Mouse (Mus musculus) bone marrow macrophage, adult 2 months (primary cell): ENCODE measurements at regions not wholly inside any gene's neighbourhood (a gene's known extent, or its start where the extent isn't known, plus 50 kb on each side); places are given as distances from the start of the nearest gene placed in this dataset.
A peak's percentile ranks its signal among the peaks of the same experiment; 100 is the strongest.

Experiments
- H3K27ac ChIP-seq: 2 replicates; pipeline ENCODE4 v1.5.1; 2012; ENCODE audit warnings: low read depth, low read length; ENCODE audit not compliant: insufficient read depth
- H3K4me1 ChIP-seq: 2 replicates; pipeline ENCODE4 v1.6.1; 2012; ENCODE audit warnings: low read length; ENCODE audit not compliant: control insufficient read depth, insufficient read depth
- H3K4me3 ChIP-seq: 2 replicates; pipeline ENCODE4 v1.5.1; 2012; ENCODE audit warnings: mild to moderate bottlenecking, low read length, moderate library complexity; ENCODE audit not compliant: insufficient read depth
- CTCF ChIP-seq: IDR thresholded peaks from 2 replicates; pipeline ENCODE4 v1.5.1; 2012; ENCODE audit warnings: low read depth, mild to moderate bottlenecking, low read length, moderate library complexity
- POLR2A ChIP-seq: IDR thresholded peaks from 2 replicates; pipeline ENCODE4 v1.6.1; 2012; ENCODE audit warnings: mild to moderate bottlenecking, low read depth, low read length, borderline replicate concordance

GRCm38 (mm10) chr2:30676833-30677459 is 82.1 kb downstream of the Cstad start:
- peaks cover 17% of the 10 kb centered on the region for H3K4me1 ChIP-seq
- H3K4me3 ChIP-seq, result peak overlapping the region; percentile 38
- H3K27ac ChIP-seq, result no peak overlapping the region
- no peak for TF ChIP-seq CTCF

- Histone ChIP-seq H3K27ac (no peak overlapping the region), H3K4me1 (peaks cover 17% of the 10 kb centered on the region), H3K4me3 (peak overlapping the region; percentile 38)
- TF ChIP-seq POLR2A (no peak), CTCF (no peak)
These were observed 81.6 kb downstream of the Cstad start for GRCm38 (mm10) chr2:30676450-30676832.

GRCm38 (mm10) chr2:30675839-30676238 is 81.0 kb downstream of the Cstad start:
- Histone ChIP-seq H3K27ac (no peak overlapping the region), H3K4me1 (peaks cover 17% of the 10 kb centered on the region), H3K4me3 (no peak overlapping the region)
- no peak for TF ChIP-seq CTCF
- no peak for TF ChIP-seq POLR2A

- H3K4me1 ChIP-seq, result peaks cover 8% of the 10 kb centered on the region
- TF ChIP-seq POLR2A (no peak), CTCF (no peak)
- no peak overlapping the region for H3K4me3 ChIP-seq
- H3K27ac ChIP-seq, result no peak overlapping the region
These were observed 76.2 kb downstream of the Cstad start for GRCm38 (mm10) chr2:30670836-30671586.

- Histone ChIP-seq H3K27ac (no peak overlapping the region), H3K4me3 (no peak overlapping the region), H3K4me1 (peaks cover 8% of the 10 kb centered on the region)
- TF ChIP-seq CTCF, result no peak
- no peak for TF ChIP-seq POLR2A
These were observed 72.6 kb downstream of the Cstad start for GRCm38 (mm10) chr2:30667468-30667867.

GRCm38 (mm10) chr2:30661147-30661546 is 66.3 kb downstream of the Cstad start:
- H3K4me3 ChIP-seq, result no peak overlapping the region
- peaks cover 38% of the 10 kb centered on the region for H3K4me1 ChIP-seq
- TF ChIP-seq CTCF (no peak), POLR2A (no peak)
- no peak overlapping the region for H3K27ac ChIP-seq

- Histone ChIP-seq H3K27ac (no peak overlapping the region), H3K4me3 (no peak overlapping the region), H3K4me1 (peaks cover 43% of the 10 kb centered on the region)
- TF ChIP-seq CTCF, result no peak
- TF ChIP-seq POLR2A, result no peak
These were observed 65.8 kb downstream of the Cstad start for GRCm38 (mm10) chr2:30660613-30660991.

GRCm38 (mm10) chr2:30659836-30660612 is 65.2 kb downstream of the Cstad start:
- TF ChIP-seq POLR2A, result no peak
- no peak for TF ChIP-seq CTCF
- Histone ChIP-seq H3K4me3 (no peak overlapping the region), H3K27ac (no peak overlapping the region)

GRCm38 (mm10) chr2:30658844-30659555 is 64.2 kb downstream of the Cstad start:
- Histone ChIP-seq H3K4me1 (peaks cover 47% of the 10 kb centered on the region), H3K27ac (peak overlapping the region; percentile 87), H3K4me3 (peak overlapping the region; percentile 62)
- TF ChIP-seq POLR2A (no peak), CTCF (no peak)

More at GRCm38 (mm10) chr2:30659836-30660612, 65.2 kb downstream of the Cstad start:
- H3K4me1 ChIP-seq, result peaks cover 47% of the 10 kb centered on the region
